Mouse (Mus musculus): ENCODE results near the gene Hnf4a.

- TF ChIP-seq CTCF (IDR thresholded peaks at IDR 0.05 in 2 of 3, conservative IDR thresholded peaks at IDR 0.05 in 1 of 3; ENCODE audit: control insufficient read depth in 1 of 3, insufficient read depth in 1 of 3, low read depth in 2 of 3, low read length in 3 of 3, poor library complexity in 1 of 3, severe bottlenecking in 1 of 3) (no peak), TCF12 (IDR thresholded peaks at IDR 0.05; ENCODE audit: low read depth, low read length) (no peak), GATA1 (IDR thresholded peaks at IDR 0.05; ENCODE audit: low read depth, low read length) (no peak), E2F4 (IDR thresholded peaks at IDR 0.05; ENCODE audit: borderline replicate concordance, low read depth, low read length) (no peak)
These were observed 44.2 kb upstream of the Hnf4a start for GRCm38 (mm10) chr2:163462386-163462785.

All from MEL (cell line).